Mouse (Mus musculus) embryo, embryonic 11 days (tissue): ENCODE data around the gene Rgl1.
A peak's percentile ranks its signal among the peaks of the same experiment; 100 is the strongest.
"Not testable (repeated sequence)": the region's sequence is repeated elsewhere in the genome, so short reads cannot be mapped to it uniquely, and the experiment has no call there.

Experiments used
- DNase-seq: peaks from one replicate; pipeline ENCODE4 v3.0.0-alpha.2; 2015

The Rgl1 gene

DNA sequence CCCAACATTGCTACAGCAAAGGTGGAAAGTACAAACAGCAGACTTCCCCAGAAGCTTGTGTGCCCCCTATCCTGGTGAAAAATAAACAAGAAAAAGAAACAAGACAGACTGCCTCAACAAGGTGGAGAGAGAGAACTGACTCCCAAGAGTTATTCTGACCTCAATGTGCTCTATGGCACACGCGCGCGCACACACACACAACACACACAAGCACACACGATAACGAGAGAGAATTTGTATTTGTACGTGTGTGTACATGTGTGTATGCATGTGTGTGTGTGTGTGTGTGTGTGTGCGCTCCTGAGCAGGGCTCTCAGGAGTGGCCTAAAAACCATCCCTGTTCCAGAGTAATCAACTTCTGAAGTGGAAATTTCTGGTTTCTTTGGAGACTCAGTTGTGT is 18.5 kb upstream of the Rgl1 start:
- DNase-seq, result no peak

DNA sequence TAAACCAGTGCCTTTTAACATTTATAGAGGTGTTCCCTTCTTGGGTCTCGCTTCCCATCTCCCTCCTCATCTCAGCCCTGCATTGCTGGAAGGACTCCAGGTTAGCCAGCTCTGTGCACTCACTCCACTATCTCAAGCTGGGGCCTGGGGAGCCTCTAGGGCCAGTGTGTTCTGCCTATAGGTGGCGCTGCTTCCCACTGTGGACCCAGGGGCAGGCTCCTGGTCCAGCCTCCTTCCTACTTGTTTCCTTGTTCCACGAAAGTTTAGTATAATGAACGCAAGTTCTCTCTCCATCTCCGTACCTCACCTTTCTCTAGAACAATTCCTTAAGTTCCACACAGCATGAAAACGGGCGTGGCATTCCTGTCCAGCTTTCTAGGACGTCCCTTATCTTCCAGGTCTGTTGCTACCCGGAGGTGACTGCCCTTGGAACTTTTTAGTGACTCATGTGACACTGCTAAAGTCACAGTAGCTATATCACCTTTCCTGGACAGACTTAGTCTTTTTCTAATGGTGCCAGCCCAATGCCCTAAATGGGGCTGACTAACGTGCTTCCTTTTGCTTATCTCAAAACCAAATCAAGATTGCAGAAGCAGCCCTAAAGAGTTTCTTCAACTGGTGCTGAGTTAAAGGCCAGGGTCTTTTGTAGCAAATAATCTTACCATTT is 13.1 kb upstream of the Rgl1 start:
- peak; percentile 76 for DNase-seq

DNA sequence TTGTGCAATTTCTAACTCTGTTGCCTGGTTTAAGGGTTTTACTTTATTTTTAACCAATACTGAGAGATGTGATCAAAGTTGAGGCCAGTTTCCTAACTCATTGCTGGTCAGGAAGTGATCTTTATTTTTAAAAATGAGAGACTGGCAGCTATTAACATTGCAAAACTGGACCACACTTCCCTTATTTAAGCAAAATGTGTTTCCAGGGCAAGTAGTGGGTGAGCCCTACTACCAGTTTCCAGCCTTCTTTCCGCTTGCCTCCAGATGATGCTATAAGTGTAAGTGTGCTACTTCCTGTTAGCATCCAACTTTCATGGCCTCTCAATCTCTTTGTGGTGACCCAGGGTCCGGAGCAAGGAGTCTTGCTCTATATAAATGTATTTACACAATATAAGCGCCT is 8.4 kb upstream of the Rgl1 start:
- DNase-seq, result not testable (repeated sequence)

DNA sequence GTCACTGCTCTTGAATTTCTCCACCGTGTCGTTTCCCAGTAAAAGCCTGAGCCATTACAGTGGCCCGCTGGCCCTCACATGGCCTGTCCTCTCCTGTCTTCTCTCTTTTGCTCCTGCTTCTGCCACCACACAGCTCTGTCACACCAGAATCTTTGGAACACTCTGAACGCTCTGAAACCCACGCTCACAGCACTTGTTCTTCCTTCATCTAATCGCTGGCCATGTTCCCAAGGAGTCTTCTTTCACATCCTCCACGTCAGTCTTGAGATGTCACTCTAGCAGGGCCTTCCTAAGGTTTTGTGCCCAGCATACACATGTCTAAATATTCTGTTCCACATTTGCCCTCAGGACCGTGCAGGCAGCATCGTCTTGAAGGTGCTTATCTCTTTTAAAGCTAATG is 4.9 kb upstream of the Rgl1 start:
- DNase-seq, result no peak

DNA sequence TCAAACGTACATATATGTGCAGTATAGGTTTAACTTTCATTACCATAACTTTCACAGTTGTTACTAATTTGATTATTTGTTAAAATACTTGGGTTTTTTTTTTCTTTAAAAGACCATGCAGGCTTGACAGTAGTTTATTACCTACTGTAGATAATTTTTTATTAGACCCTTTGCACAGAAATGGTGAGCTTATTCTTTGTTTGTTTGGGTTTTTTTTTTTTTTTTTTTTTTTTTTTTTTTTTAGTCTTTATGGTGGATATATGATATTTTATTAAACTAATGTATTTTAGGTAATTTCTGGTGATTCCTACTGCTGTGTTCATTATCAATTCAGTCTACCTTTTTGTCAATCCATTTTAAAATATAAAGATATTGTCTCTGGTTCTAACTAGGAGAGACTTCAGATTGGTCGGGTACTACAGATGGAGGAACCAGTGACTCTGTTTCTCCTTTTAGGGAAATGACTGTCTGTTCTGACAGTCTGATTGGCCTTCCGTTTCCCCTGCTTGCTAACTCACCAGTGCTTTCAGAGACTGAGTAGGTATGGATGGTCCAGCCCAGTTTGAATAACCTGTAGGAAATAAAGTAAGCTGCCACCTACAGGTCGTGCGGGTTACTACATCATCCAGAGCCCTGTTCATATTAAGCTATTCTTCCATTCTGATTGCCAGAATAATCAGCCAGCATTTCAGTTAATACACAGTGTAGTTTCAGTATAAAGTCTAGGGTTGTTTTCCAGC is 1.8 kb upstream of the Rgl1 start:
- peak; percentile 88 for DNase-seq

DNA sequence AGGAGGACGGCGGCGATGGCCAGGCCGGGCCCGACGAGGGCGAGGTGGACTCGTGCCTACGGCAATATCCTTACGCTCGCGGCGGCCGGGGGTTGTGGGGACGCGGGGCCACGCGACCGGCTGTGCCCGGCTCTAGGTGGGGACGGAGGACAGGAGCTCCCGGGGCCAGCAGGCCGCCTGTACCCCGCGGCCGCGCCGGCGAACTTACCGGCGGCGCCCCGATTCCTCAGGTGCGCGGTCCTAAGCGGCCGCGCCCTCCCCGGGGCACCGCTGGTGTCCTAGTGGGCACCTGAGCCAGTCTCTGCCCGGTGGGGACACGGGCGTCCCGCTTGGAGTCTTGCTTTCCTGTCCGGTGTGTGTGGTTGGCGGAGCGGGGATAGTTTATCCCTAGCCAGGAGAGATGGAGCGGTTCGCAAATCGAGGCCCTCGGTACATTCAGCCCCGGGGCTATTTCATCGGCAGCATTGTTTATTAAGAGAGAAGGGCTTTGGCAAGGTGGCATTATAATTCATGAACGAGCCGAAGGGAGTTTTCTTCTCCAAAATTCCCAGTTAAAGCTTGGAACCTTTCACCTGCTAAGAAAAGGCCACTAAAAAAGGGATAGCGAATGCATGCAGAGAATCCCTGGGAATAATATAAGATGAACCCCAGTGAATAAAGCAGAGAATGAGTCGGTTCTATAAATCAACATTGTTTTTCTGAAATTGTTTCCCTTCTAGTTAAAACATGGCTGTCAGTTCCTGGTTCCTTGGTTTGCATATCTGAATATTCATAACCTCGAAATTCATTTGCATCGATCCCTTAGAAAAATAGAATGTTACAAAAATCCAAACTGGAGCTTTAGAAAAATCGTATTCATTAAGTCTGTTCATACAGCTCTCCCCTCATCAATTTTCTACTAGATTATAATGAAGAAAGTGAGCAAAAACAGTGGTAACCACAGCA is 925 bp upstream of the Rgl1 start:
- DNase-seq, result no peak

DNA sequence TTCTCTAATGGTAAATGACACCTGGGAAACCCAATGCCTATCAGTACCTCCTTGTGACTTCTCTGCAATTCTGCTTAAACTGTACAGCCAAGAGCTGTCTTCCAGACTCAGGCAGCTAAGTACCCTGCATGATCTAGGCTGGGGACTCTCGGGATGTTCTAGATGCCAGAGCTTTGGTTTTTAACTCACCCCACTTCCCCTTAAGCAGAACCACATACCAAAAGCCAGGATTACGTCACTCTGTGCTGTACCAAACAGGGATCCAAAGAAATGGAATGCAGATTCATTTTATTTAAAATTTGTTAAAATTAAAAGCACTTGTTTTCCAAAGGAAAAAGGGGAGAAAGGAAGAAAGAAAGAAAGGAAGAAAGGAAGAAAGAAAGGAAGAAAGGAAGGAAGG is 4.4 kb downstream of the Rgl1 start:
- DNase-seq, result no peak

DNA sequence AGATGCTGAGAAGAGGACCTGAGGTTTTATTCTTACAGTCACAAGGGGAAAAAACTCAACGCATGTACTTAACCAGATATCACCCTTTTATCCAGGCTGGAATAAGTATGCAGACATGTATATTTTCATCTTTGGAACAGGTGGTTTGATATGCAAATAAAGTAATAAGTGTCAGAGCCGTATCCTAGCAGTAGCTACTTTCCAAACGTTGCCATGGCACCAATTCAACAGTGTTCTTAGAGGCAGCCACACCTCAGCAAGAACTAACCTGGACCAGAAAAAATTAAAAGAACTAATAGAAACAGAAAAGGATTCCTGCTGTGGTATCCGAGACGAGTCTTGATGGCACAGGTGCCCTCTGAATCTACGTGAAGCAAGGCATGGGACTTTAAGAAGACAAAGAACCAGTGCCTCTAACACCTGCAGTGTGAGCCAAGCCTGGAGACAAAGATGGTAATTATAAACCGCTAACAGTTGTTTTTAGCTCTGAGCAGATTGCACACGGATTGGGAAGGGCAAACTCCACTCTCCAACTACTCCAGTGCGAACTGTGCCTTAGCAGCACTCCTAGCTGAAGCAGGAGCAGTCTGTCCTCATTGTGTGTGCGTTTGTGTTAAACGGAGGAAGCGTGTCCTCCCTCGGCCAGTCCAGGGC is 15.7 kb downstream of the Rgl1 start, which contains the start of gene Apobec4:
Apobec4 (plus strand) TSS at position 240 of the 654 bp plus-strand sequence.
- no peak for DNase-seq

DNA sequence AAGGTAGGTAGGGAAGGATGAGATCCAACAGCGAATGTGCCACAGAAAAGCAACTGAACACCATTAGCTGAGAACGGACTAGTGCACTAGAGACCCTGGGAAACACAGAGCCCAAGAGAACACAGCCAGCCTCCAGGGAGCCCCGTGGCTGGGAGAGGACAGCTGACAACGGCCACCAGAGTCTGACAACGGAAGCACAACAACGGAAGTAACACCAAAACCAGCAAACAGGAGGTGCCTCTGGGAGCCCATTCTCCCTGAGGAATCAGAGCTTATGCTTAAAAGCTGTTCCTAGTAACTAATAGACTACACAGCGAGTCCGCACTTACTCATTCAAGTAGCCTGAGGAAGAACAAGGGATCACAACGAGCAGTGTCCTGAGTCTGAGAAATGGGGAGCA is 16.9 kb downstream of the Rgl1 start:
- no peak for DNase-seq

DNA sequence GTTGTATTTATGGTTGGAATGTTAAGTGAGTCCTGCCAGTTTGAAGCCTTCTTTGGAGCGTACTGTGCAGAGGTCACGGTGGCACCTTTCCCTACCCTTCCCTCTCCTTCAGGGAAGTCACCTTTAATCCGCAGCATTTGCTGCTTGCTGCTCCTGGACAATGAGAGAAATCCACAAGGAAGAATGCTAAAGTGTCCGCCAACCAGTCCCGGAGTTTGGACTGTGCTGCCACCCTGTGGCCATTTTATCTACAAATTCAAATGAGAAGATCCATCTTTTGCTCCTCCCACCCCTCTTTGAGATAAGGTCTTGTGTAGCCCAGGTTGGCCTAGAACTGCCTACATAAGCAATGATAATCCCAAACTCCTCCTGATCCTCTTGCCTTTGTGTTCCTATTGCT is 19.7 kb downstream of the Rgl1 start:
- peak; percentile 88 for DNase-seq

DNA sequence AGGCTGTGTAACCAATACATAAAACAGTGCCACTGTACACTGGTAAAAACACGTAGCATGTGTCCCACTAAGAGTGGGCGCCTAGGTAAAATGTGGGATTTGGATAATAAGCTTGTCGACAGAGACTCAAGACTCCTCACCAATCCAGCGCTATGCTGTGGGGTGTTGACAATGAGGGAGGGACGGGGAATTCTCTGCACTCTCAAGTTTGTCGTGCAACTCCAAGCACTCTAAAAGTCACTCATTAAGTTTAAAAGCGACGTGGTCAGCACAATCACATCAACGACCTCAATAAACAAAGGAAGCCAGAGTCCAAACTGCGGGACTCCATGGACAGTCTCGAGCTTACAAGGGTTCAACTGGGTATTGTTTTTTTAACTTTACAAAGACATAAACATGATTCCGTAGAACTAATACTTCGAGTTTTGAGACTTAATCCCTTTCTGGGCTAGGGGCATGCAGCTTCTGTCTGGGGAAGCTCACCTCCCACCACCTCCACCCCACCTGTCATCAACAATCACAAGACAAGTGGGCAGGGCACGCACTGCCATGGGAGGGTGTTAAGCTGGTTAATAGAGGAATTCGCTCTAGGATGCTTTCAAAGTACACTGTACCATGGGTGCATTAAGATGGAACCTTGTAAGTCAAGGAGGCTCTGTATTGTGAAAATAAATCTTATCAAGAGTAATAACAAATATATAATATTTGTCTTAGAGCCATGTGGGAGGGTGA is 22.9 kb downstream of the Rgl1 start:
- no peak for DNase-seq

DNA sequence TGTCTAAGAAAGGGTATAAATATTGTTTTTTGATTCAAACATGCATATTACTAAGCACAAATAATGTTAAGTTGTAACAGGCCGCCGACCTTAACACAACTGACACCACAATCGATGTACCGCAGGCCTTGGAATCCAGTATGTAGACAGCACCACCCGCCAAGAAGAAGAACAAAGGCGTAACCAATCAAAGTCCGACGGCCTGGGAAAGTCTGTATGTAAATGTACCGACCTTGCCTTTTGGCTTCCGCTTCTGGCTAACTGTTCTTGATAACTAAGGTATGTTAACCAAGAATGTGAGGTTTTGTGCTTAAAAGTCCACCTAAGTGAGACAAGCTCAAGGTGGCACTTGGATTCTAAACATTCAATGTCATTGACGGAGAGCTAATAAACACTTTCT is 26.8 kb downstream of the Rgl1 start:
- DNase-seq, result no peak

DNA sequence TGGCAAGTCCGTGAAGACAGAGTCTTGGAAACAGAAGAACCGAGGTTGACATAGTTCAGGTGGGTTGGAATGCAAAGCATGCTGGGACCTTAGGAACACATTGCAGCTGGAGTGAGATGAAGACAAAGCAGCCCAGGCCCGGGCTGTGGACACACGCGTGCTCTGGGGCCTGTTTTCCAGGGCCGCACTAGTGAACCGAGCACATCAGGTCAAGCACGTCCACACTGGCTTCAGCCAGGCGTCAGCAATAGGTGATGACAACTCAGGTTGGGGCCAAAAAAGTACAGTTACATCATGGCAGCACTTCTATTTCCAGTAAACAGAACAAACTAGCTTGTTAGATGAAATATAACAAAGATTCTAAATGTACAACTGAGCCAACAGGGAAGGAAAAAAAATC is 27.4 kb downstream of the Rgl1 start:
- DNase-seq, result no peak

DNA sequence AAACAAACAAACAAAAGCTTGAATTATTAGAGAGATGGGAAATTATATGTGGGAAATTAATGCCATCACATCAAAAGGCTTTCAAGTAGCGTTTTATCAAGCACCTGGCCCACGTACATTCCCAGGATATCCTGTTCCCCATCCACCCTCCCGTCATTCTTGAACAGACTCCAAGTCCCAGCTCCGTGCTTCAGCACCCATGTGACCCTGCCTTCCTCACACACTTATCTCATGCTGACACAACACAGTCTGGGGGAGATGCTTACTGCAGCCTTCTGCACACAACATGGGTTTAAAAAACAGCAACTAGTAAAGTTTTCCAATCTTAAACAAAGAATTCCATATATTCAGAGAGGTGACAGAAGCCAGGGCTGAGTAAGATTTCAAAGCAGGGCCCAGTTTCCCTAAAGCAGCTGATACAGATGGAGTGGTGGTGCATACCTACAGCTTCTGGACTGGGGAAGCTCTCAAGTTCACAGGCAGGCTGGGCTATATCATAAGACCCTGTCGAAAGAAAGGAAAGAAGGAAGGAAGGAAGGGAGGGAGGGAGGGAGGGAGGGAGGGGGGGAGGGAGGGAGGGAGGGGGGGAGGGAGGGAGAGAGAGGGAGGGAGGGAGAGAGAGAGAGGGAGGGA is 38.4 kb downstream of the Rgl1 start:
- DNase-seq, result no peak

DNA sequence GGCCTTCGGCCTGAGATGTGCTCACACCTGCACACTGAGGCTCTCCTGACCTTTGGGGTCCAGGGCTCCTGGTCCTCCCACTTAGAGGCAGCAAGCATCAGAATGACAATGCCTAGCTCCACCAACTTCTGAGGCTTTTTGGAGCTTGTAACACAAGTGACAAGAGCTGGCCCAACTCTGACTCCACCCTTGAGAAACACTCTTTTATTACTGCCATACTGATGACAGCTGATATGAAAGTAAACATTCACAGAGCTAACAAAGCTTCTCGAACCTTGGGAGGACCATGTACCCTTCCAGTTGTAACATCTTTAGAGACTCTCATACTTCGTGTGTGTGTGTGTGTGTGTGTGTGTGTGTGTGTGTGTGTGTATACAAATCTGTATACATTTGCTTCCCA is 40.1 kb downstream of the Rgl1 start:
- no peak for DNase-seq

DNA sequence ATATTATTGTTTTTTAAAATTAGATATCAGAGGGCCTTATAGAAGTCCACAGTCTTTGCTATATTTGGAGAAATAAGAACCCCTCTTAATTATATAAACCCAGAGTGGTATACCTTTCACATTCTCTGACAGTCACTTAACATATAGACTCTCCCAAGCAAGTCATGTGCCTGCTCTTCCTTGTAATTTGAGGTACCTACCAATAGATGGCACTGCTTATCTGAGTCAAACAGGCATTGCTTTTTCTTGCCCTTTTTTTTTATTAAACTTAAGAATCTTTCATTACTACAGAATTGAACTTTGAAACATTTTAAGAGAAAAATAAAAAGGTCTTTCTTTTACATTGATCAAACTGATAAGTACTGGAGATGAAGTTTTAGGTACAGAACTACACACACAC is 41.9 kb downstream of the Rgl1 start:
- DNase-seq, result no peak

DNA sequence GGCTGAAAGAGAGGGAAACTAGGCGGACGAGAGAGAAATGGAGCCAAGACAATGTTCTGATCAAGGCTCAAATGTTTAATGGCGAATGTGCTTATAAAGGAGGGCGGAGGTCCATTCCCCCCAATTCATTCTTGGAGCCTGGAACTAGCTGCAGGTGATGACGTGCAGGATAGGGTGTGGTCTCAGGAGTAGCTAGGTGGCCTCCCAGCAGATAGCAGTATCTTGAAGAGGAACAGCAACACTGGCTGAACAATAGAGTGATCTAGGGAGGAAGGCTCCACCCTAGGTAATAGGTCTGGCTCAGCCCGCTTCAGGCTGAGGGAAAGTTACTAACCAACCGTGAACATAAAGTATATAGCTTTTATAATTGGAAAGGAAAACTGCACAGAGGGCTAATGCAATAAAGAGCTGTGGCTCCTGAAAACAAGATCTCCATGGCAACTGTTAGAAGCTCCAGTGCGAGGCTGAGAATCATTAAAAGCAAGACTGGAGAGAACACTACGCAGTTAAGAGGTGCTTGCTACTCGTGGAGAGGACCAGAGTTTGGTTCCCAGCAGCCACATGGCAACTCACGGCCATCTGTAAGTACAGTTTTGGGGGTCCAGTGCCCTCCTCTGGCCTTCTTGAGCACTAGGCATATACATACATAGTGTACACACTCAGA is 44.5 kb downstream of the Rgl1 start:
- no peak for DNase-seq

DNA sequence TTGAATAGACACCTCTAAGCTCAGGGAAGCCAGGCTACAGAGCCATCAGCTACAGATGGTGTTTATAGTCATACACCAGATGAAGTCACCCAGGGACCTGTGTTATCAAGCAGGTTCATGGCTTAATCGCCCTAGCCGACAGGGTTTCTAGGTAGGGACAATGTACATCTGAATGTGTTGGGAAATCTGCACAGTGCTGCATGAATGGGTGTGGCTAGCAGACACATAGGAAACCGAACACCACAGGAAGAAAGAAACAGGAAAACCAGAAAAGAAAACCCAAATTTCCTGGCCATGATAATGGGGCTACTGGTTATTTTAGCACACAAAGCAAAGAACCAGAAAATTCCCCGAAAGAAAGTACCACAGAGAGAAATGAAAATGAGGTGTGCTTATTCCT is 45.2 kb downstream of the Rgl1 start:
- DNase-seq, result no peak

DNA sequence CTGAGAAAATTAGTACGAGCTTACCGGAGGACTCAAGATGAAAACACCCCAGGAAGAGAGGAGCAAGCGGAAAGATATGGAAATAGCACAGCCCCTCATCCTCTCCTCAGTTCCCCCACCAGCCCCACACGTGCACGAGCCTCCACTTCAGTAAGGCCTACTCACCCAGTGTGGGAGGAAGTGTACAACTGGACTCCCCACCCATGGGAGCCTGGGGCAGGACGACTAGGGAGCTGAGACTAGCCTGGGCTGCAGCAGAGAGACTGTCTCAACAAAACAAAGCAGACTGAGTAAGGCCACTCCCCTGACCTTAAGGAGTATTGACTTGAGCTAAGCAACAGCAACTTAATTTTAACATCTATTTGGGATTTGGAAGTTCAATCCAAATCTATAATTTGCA is 48.0 kb downstream of the Rgl1 start:
- DNase-seq, result no peak

DNA sequence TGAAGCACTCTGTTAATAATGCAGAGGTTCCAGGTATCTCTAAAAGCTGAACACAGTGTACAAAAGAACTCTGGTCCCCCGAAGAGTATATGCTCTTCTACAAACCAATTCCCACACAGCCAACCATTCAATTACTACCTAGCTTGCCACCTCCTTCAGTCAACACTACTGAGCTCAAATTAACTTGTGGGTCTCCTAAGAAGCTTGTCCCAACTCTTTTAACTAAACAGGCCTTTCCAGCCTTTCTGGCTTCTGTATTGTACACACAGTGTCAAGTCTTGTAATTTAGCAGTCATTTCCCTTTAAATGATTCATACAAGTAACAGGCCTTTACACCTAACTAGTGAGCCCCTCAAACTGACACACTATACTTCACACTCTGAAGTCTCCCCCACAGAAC is 48.8 kb downstream of the Rgl1 start:
- DNase-seq, result no peak

DNA sequence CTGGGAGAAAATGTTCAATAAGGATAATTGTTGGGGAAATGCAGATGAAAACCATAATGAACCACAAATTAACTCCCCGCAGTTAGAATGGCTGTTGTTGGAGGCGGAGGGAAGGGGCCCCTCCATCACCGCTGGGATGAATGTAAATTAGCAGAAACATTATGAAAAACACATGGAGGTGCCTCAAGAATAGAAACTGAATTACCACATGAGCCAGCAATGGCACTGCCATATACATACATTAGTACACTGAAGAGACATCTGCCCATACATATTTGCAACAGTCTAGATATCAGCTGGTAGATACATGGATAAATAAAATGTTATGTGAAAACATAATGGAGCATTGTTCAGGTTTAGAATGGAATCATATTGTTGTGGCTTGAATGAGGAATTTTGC is 51.7 kb downstream of the Rgl1 start:
- no peak for DNase-seq
